Mouse (Mus musculus) hindbrain, embryonic 11.5 days (tissue): ENCODE measurements around the gene Ankrd22. TPM values are rescaled to one million over a fixed set of nuclear protein-coding genes. Genes with fewer than 3 reads are reported as not detected.

Experiments used
- ATAC-seq: fragments of 200-750 bp; cut with Nextera tagmentation; 2 replicates; pipeline ENCODE4 v1.8.0; 2017; ENCODE audit warnings: mild to moderate bottlenecking, moderate TSS enrichment, moderate library complexity; ENCODE audit not compliant: low FRiP score
- DNase-seq: peaks from one replicate; pipeline ENCODE4 v3.0.0-alpha.2; 2015; ENCODE audit warnings: low spot score
- H3K27ac ChIP-seq: fragments of 300-500 bp; sonication (generic); 2 replicates; pipeline ENCODE4 v1.5.1; 2014; ENCODE audit warnings: mild to moderate bottlenecking, low read depth, low read length
- H3K27me3 ChIP-seq: fragments of 300-500 bp; sonication (generic); 2 replicates; pipeline ENCODE4 v1.6.1; 2014; ENCODE audit warnings: mild to moderate bottlenecking, low read length, moderate library complexity, mixed read lengths; ENCODE audit not compliant: control insufficient read depth, insufficient read depth
- H3K36me3 ChIP-seq: fragments of 300-500 bp; sonication (generic); 2 replicates; pipeline ENCODE4 v1.6.1; 2014; ENCODE audit warnings: mild to moderate bottlenecking, low read length, moderate library complexity, mixed read lengths; ENCODE audit not compliant: control insufficient read depth, insufficient read depth
- H3K4me1 ChIP-seq: fragments of 300-500 bp; sonication (generic); replicated peaks from 2 replicates; pipeline ENCODE4 v1.6.1; 2014; ENCODE audit warnings: low read length, mixed read lengths; ENCODE audit not compliant: control insufficient read depth, insufficient read depth
- H3K4me2 ChIP-seq: fragments of 300-500 bp; sonication (generic); replicated peaks from 2 replicates; pipeline ENCODE4 v1.6.1; 2014; ENCODE audit warnings: mild to moderate bottlenecking, low read depth, low read length
- H3K4me3 ChIP-seq: fragments of 300-500 bp; sonication (generic); 2 replicates; pipeline ENCODE4 v1.5.1; 2014; ENCODE audit warnings: low read depth, low read length
- H3K9ac ChIP-seq: fragments of 300-500 bp; sonication (generic); 2 replicates; pipeline ENCODE4 v1.6.1; 2014; ENCODE audit warnings: low read depth, low read length
- H3K9me3 ChIP-seq: fragments of 300-500 bp; sonication (generic); 2 replicates; pipeline ENCODE4 v1.6.1; 2016; ENCODE audit warnings: low read length; ENCODE audit not compliant: control insufficient read depth
- WGBS: fragments of 180-500 bp; shearing (Covaris S2); extraction: QIAGEN DNeasy Blood & Tissue Kit; methylation state at CpG from one replicate; pipeline ENCODE4 v1.1.7; 2014; 5-methylcytosine and 5-hydroxymethylcytosine counted together
- polyA plus RNA-seq: library from polyadenylated mRNA; unstranded; fragments of >200 nt; fragmentation: Nextera tagmentation; extraction: Ambion mirVana; gene quantifications from 2 replicates; pipeline ENCODE4 v1.2.1, GENCODE M21; 2014

Ankrd22 gene
- polyA plus RNA-seq, 1 experiment from 2014 or later: not detected

- no peak for ATAC-seq
- Histone ChIP-seq H3K9me3 (no peaks in the 10 kb centered on the region), H3K27ac (no peak overlapping the region), H3K4me2 (no peak overlapping the region), H3K4me3 (no peak overlapping the region), H3K9ac (no peak overlapping the region), H3K36me3 (no peaks in the 10 kb centered on the region), H3K4me1 (no peaks in the 10 kb centered on the region), H3K27me3 (no peaks in the 10 kb centered on the region)
- WGBS: 85% methylated on average over 6 of the region's 6 CpGs
- DNase-seq: no peak
Measured at GRCm38 (mm10) chr19:34138720-34139430, 27.0 kb downstream of the Ankrd22 start.

- Histone ChIP-seq H3K27me3 (no peaks in the 10 kb centered on the region), H3K4me2 (no peak overlapping the region), H3K9me3 (no peaks in the 10 kb centered on the region), H3K9ac (no peak overlapping the region), H3K27ac (no peak overlapping the region), H3K4me1 (no peaks in the 10 kb centered on the region), H3K4me3 (no peak overlapping the region), H3K36me3 (no peaks in the 10 kb centered on the region)
- WGBS: 77% methylated on average over 3 of the region's 3 CpGs
- ATAC-seq: no peak
- no peak for DNase-seq
Measured at GRCm38 (mm10) chr19:34120107-34120731, 45.6 kb downstream of the Ankrd22 start.

GRCm38 (mm10) chr19:34119653-34120052 is 46.2 kb downstream of the Ankrd22 start:
- DNase-seq: no peak
- H3K27ac ChIP-seq: no peak overlapping the region
- no peaks in the 10 kb centered on the region for H3K4me1 ChIP-seq
- H3K27me3 ChIP-seq: no peaks in the 10 kb centered on the region
- 78% methylated on average over 4 of the region's 4 CpGs for WGBS
- ATAC-seq: no peak
- H3K9me3 ChIP-seq: no peaks in the 10 kb centered on the region
- no peak overlapping the region for H3K4me3 ChIP-seq
- H3K36me3 ChIP-seq: no peaks in the 10 kb centered on the region
- H3K4me2 ChIP-seq: no peak overlapping the region
- H3K9ac ChIP-seq: no peak overlapping the region

- WGBS: 89% methylated on average over 1 of the region's 1 CpGs
- H3K4me1 ChIP-seq: no peaks in the 10 kb centered on the region
- DNase-seq: no peak
- no peaks in the 10 kb centered on the region for H3K27me3 ChIP-seq
- H3K9ac ChIP-seq: no peak overlapping the region
- no peak overlapping the region for H3K27ac ChIP-seq
- H3K9me3 ChIP-seq: no peaks in the 10 kb centered on the region
- H3K4me2 ChIP-seq: no peak overlapping the region
- no peak overlapping the region for H3K4me3 ChIP-seq
- ATAC-seq: no peak
- H3K36me3 ChIP-seq: no peaks in the 10 kb centered on the region
Measured at GRCm38 (mm10) chr19:34119102-34119501, 46.8 kb downstream of the Ankrd22 start.

- WGBS: 90% methylated on average over 3 of the region's 3 CpGs
- Histone ChIP-seq H3K9ac (no peak overlapping the region), H3K9me3 (no peaks in the 10 kb centered on the region), H3K4me3 (no peak overlapping the region), H3K4me2 (no peak overlapping the region), H3K27me3 (no peaks in the 10 kb centered on the region), H3K36me3 (no peaks in the 10 kb centered on the region), H3K4me1 (no peaks in the 10 kb centered on the region), H3K27ac (no peak overlapping the region)
- no peak for ATAC-seq
- no peak for DNase-seq
Measured at GRCm38 (mm10) chr19:34104841-34105240, 61.0 kb downstream of the Ankrd22 start.

GRCm38 (mm10) chr19:34101888-34102287 is 64.0 kb downstream of the Ankrd22 start:
- no peak overlapping the region for H3K27ac ChIP-seq
- H3K27me3 ChIP-seq: no peaks in the 10 kb centered on the region
- DNase-seq: no peak
- H3K9ac ChIP-seq: no peak overlapping the region
- no peak overlapping the region for H3K4me2 ChIP-seq
- 87% methylated on average over 7 of the region's 7 CpGs for WGBS
- no peak for ATAC-seq
- no peak overlapping the region for H3K4me3 ChIP-seq
- H3K4me1 ChIP-seq: no peaks in the 10 kb centered on the region
- no peaks in the 10 kb centered on the region for H3K9me3 ChIP-seq
- no peaks in the 10 kb centered on the region for H3K36me3 ChIP-seq

GRCm38 (mm10) chr19:34100633-34101032 is 65.2 kb downstream of the Ankrd22 start, which contains the start of gene Lipm:
Lipm (plus strand) TSS chr19:34100933.
- H3K4me2 ChIP-seq: no peak within 1 kb of the TSS
- H3K9me3 ChIP-seq: no peaks in the 10 kb centered on the region
- no peak for DNase-seq
- H3K36me3 ChIP-seq: no peaks in the 10 kb centered on the region
- no peak within 1 kb of the TSS for H3K27ac ChIP-seq
- H3K9ac ChIP-seq: no peak within 1 kb of the TSS
- WGBS: 90% methylated on average over 4 of the region's 4 CpGs
- ATAC-seq: no peak
- no peaks in the 10 kb centered on the region for H3K4me1 ChIP-seq
- no peak within 1 kb of the TSS for H3K4me3 ChIP-seq
- no peaks in the 10 kb centered on the region for H3K27me3 ChIP-seq

GRCm38 (mm10) chr19:34096228-34096627 is 69.6 kb downstream of the Ankrd22 start:
- Histone ChIP-seq H3K27me3 (no peaks in the 10 kb centered on the region), H3K9me3 (no peaks in the 10 kb centered on the region), H3K9ac (no peak overlapping the region), H3K4me1 (no peaks in the 10 kb centered on the region), H3K36me3 (no peaks in the 10 kb centered on the region), H3K27ac (no peak overlapping the region), H3K4me2 (no peak overlapping the region), H3K4me3 (no peak overlapping the region)
- no peak for ATAC-seq
- DNase-seq: no peak
- WGBS: 97% methylated on average over 1 of the region's 1 CpGs

GRCm38 (mm10) chr19:34095381-34095780 is 70.5 kb downstream of the Ankrd22 start:
- no peak overlapping the region for H3K4me2 ChIP-seq
- WGBS: 83% methylated on average over 5 of the region's 5 CpGs
- no peaks in the 10 kb centered on the region for H3K9me3 ChIP-seq
- no peak for ATAC-seq
- no peaks in the 10 kb centered on the region for H3K36me3 ChIP-seq
- no peak overlapping the region for H3K27ac ChIP-seq
- no peak for DNase-seq
- no peak overlapping the region for H3K4me3 ChIP-seq
- no peak overlapping the region for H3K9ac ChIP-seq
- H3K4me1 ChIP-seq: no peaks in the 10 kb centered on the region
- no peaks in the 10 kb centered on the region for H3K27me3 ChIP-seq
